Mouse (Mus musculus): ENCODE results near the gene Pabpc1l. TPM values are rescaled to one million over a fixed set of nuclear protein-coding genes. Genes with fewer than 3 reads are reported as not detected.

Pabpc1l gene
- under 1 TPM; 0.77 to 0.91 TPM for total RNA-seq (2021)

DNA sequence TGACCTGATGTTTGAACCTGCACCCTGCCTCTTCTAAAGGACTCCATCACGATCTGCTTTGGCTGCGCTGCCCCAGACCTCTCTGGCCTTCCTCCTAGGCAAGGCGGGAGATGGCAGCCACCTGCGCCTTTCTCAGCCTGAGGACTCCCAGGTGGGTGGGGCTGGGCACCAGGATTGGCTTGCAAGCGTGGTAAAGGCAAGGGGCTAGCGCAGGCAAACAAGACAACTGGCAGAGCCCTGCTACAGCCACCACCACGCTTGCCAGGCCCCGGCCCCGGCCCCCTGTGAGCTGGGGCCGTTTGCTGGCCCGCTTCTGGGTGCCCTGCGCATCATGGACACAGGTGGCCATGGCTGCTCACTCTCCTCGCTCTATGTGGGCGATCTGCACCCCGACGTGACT lies at the start of gene Pabpc1l:
Gene Pabpc1l, plus strand, starts transcription at position 301 of the 400 bp plus-strand sequence.
- intact Hi-C loops (cut with DNase I): no loop called here
- DNase-seq: no peak

DNA sequence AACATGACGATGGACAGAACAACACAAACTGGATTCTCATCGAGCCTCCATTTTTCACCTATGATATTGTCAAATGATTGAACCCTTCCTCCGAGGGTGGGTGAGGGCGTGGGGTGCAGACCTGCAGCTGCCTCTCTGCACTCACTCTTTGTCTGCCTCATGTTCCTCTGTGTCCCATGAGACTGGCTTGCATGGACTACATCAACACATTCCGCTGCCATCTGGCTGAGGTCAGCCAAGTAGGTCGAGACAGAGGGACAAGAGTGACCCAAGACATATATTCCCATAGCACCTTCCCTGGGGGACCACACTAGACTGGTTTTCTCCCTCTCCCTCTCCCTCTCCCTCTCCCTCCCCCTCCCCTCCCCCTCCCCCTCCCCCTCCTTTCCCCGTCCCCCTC lies 48.8 kb upstream of the Pabpc1l start:
- intact Hi-C loops (cut with DNase I): no loop called here
- DNase-seq: peak; percentile 20 to 25

GRCm38 (mm10) chr2:163987233-163987632 lies 38.0 kb upstream of the Pabpc1l start:
- no peak for DNase-seq
- intact Hi-C loops (cut with DNase I): no loop called here

DNA sequence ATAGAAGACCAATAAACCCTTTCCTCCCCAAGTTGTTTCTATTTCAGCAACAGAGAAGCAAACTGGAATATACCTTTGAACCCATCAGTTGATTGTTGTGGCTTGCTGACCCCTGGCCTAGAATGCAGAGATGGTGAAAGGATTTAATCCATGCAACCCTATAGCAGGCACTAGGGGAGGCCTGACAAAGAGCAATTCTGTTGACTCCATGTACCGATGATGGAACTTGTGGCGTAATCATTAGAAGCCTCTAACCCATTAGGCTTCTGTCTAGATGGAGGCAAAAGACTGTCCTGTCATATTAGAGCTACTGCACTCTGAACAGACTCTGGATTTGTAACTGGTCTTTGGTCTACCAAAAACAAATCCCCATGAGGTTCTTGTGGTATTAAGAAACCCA lies 32.4 kb upstream of the Pabpc1l start:
- intact Hi-C loops (cut with DNase I): no loop called here
- DNase-seq: no peak

DNA sequence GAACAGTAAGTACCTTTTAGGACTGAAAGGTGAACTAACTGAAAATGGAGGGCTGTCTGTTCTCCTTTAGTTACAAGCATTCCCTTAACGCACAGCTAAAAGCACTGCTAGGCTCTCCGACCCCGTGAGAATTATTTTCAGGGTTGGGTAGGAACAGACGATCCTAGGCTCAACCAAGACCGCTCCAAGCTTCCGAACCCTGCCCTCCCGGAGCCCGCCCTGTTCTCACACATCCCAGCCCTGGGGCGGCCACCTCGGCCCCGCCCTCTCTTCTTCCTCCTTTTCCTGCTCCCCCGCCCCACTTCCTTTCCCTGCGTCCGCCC lies 30.6 kb upstream of the Pabpc1l start, which contains the start of gene Ywhab:
Gene Ywhab, plus strand, starts transcription at position 307 of the 323 bp plus-strand sequence.
- DNase-seq: no peak
- intact Hi-C loops (cut with DNase I): no loop called here

- intact Hi-C loops (cut with DNase I): loop anchor here (5.0 kb wide), 1 partner anchor 57 kb away; no protein-coding TSS in a partner anchor
- peak; percentile 96 to 97 for DNase-seq
Measured at GRCm38 (mm10) chr2:163994977-163995862, 30.0 kb upstream of the Pabpc1l start.

DNA sequence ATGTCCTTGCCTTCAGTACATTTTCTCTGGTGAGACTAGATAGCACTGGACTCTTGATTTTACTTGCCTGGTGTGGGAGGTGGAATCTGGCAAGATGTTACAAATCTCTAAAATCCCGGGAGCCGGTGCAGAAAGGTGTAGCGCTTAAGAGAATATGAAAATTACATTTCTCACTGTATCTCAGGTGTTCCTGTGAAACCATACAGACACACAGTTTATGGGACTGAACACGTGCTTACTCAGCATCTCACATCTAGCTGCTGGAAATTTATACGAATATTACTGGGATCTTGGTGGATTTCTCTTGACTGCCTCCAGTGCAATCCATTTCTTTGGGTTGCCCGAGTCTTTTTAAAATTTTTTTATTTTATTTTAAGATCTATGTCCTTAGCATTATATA lies 29.0 kb upstream of the Pabpc1l start:
- intact Hi-C loops (cut with DNase I): loop anchor here (5.0 kb wide), 1 partner anchor 56 kb away; no protein-coding TSS in a partner anchor
- DNase-seq: no peak

DNA sequence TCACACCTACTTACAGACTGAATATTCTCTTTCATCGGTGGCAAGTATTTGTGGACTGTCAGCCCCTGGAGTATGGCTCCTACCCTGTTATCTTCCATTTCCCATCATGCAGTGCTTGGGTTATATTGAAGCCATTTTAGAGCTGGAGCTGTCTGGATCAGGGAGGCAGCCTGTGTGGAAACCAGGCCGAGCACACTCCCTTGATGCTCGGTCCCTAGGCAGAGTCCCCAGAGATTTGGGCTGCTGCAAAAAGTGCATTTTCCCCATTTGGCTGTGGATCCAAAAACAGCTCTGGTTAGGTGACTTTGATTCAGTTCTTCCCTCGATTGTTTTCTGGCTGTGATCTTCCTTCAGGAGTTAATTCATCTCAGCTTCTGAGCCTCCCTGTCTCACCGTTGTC lies 28.4 kb upstream of the Pabpc1l start:
- intact Hi-C loops (cut with DNase I): loop anchor here (5.0 kb wide), 1 partner anchor 55 kb away; no protein-coding TSS in a partner anchor
- DNase-seq: no peak

- no peak for DNase-seq
- intact Hi-C loops (cut with DNase I): loop anchor here (5.0 kb wide), 1 partner anchor 53 kb away; no protein-coding TSS in a partner anchor
Measured at GRCm38 (mm10) chr2:163998981-163999380, 26.3 kb upstream of the Pabpc1l start.

DNA sequence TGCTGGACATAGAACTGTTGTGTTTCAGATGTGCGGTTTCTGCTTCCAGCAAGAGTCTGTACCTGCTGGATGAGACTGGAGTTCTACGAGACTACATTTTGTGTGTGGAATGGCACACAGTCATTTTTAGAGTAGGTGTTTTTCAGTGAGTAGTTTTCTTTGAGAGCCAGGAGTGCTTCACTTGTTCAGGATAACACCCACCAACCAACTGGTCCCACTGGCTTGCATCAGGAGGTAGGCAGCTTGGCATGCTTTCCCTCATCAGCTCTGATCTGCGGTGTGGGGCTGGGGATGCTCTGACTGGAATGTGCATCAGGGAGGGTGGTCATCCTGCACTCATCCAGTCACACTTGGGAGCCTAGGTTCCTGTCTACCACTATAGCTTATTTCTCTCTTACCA lies 22.6 kb upstream of the Pabpc1l start:
- intact Hi-C loops (cut with DNase I): no loop called here
- DNase-seq: no peak

DNA sequence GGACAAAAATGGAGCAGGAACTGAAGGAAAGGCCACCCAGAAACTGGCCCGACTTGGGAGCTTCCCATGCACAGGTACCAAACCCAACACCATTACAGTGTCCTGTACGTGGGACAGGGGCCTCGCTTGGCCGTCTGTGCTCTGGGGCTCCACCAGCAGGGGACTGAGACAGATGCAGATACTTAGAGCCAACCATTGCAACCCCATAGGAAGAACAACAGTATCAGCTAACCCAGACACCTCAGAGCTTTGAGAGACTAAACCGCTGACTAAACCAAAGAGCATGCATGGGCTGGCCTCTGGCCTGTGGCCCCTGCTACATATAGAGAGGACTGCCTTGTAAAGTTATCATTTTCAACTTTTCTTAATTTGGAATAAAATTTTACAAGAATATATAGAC lies 20.7 kb upstream of the Pabpc1l start:
- DNase-seq: no peak
- intact Hi-C loops (cut with DNase I): no loop called here

- DNase-seq: peak; percentile 21 to 39
- intact Hi-C loops (cut with DNase I): no loop called here
Measured at GRCm38 (mm10) chr2:164006932-164007331, 18.3 kb upstream of the Pabpc1l start.

- no peak for DNase-seq
- intact Hi-C loops (cut with DNase I): no loop called here
Measured at GRCm38 (mm10) chr2:164007547-164007946, 17.7 kb upstream of the Pabpc1l start.

DNA sequence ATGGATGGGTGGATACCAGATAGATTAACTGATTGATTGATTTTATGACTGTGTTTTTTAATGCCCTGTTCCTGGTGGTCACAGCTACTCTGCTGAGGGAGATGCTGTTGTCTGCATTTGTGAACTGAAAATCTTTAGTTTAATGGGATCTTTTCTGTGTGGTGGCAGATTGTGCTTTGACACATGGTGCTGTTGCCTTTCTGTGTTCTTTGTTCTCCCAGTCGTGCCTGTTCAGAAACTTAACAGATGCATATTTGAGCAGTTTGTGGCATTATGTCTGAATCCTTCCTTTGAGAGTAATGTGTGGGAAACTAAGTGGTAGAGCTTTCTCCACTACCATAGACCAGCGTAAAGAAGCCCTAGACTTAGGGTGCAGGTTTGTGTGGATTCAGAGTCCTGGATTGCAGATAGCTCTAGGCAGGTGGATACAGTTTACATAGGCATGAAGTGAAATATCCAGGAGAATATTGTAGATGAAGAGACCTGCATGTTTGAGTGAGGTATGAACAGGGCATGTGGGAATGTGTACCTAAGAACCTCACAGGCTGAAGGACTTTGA lies 17.2 kb upstream of the Pabpc1l start:
- no peak for DNase-seq

DNA sequence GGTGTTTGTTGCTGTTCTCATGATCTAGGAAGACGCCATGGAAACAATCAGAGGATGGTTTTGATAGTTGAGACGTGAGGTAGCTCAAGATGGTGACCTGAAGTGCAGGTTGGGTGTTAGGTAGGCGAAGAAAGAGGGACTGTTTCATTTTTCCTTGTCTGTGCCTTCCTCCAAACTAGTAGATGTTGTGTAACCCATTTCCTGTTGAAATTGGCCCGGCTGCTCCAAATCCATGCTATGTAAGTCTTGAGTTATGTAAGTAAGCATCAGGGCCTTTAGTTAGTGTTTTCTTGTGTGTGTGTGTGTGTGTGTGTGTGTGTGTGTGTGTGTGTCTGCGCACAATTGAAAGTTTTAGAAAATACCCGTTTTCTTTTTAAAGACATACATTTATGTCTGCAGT lies 16.0 kb upstream of the Pabpc1l start:
- intact Hi-C loops (cut with DNase I): no loop called here
- no peak for DNase-seq

More for the DNA sequence above, 17.2 kb upstream of the Pabpc1l start:
- intact Hi-C loops (cut with DNase I): no loop called here

DNA sequence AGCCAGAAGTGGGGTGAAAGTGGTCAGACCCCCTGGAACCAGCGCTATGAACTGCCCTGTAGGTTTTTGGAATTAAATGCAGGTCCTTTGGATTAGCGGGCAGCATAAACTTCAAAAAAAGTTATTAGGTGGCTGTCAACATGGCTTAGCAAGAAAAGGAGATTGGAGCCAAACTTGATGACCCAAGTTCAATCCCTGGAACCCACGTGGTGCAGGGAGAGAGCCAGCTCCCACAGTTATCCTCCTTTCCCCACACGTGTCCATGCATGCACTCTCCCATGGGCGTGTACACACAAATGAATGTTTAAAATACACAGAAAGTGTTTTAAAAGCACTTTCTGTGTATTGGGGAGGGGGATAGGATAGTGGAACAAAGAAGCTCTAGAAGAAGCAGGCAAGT lies 14.8 kb upstream of the Pabpc1l start:
- no peak for DNase-seq
- intact Hi-C loops (cut with DNase I): no loop called here

DNA sequence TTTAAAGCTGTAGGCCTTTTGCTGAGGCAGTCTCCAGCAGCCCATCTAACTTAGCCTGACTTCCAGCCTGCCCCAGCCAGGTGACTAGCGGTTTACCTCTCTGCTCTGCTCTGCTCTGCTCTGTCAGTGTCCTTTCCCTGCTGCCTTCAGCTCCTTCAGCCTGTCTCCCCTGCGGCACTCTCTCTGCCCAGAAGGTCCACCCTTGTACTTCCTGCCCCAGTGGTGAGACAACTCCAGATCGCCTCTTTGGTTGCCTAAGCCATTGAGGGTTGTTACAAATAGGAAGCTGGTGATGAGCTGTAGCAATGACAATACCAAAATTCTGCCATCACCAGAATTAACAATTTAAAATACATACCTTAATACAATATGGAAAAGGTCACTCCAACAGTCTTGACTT lies 14.3 kb upstream of the Pabpc1l start:
- no peak for DNase-seq
- intact Hi-C loops (cut with DNase I): no loop called here

- intact Hi-C loops (cut with DNase I): no loop called here
Measured at GRCm38 (mm10) chr2:164015304-164015703, 9.9 kb upstream of the Pabpc1l start.

GRCm38 (mm10) chr2:164018910-164019309 lies 6.3 kb upstream of the Pabpc1l start:
- DNase-seq: no peak
- intact Hi-C loops (cut with DNase I): no loop called here

More at GRCm38 (mm10) chr2:164015304-164015703, 9.9 kb upstream of the Pabpc1l start:
- no peak for DNase-seq

- DNase-seq: no peak
- intact Hi-C loops (cut with DNase I): no loop called here
Measured at GRCm38 (mm10) chr2:164019943-164020342, 5.3 kb upstream of the Pabpc1l start.

DNA sequence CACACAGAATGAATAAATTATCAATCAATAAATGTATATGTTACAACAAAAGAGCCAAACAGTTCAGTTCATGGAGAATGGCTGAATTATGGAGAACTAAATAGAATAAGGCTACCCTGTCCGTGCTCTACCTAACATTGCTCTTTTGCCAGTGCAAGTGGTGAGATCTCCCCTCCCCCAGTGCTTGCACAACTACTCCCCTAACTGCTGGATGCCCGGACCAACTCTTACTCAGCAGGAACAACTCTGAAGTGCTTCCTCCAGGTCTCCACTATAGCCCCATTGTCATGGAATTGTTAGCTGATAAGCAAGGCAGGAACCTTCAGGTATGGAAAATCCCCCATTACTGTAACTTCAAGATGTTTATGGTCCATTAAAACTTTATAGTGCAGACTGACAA lies 3.1 kb upstream of the Pabpc1l start:
- intact Hi-C loops (cut with DNase I): no loop called here
- no peak for DNase-seq

- no peak for DNase-seq
- intact Hi-C loops (cut with DNase I): no loop called here
Measured at GRCm38 (mm10) chr2:164031147-164031546, 5.9 kb downstream of the Pabpc1l start.

Measured in heart, postnatal 10 days (tissue).